Mouse (Mus musculus) left cerebral cortex, postnatal 4 days (tissue): ENCODE measurements at regions not wholly inside any gene's neighbourhood (a gene's known extent, or its start where the extent isn't known, plus 50 kb on each side); places are given as distances from the start of the nearest gene placed in this dataset.
"Not testable (repeated sequence)": the region's sequence is repeated elsewhere in the genome, so short reads cannot be mapped to it uniquely, and the experiment has no call there.

Source experiments
- DNase-seq: peaks from one replicate; pipeline ENCODE4 v3.0.0-alpha.2; 2022
- intact Hi-C: fragments of 180-260 bp; cut with DNase I; formaldehyde crosslinking; loops from one replicate; pipeline ENCODE4 v1.15.1; 2025

DNA sequence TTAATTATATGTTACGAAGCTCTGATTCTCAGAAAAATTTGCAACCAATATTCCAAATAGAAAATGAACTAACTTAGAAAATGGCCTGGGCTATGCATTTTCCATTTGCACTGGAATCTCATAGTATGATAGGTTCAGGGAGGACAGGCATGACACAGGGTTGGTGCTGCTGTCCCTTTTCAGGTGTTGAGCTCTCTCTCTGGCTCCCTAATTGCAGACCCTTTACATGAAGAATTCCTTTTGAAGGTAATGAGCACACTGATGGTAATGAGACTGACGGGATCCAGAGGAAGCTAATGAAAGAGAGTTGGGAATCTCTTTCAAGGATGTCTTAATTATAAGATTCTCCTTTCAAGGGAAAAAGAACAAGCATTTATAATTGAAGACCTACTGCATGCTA, 87.6 kb downstream of the Serpinb8 start:
- intact Hi-C loops: no loop called here
- DNase-seq: no peak

DNA sequence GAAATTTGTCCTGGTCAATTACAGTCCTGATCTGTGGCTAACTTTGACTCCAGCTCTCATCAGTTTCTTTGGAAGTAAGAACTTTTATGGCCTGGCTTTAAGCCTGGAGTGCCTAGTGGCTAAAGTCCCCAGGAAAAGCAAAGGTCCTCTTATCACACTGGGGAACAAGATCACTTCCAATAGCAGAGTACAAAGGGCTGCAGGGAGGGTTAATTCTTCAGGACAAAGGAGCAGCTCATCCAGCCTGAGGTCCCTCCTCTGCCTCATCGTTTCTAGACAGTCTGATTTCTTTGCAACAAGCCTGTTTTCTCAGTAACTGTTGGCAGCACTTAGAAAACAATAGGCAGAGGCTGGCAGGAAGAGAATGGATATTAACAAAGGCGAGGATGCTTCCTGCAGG, 107.1 kb downstream of the Serpinb8 start:
- intact Hi-C loops: no loop called here
- no peak for DNase-seq

- intact Hi-C loops: no loop called here
- no peak for DNase-seq
These were observed 116.3 kb downstream of the Serpinb8 start for GRCm38 (mm10) chr1:107706108-107706548.

DNA sequence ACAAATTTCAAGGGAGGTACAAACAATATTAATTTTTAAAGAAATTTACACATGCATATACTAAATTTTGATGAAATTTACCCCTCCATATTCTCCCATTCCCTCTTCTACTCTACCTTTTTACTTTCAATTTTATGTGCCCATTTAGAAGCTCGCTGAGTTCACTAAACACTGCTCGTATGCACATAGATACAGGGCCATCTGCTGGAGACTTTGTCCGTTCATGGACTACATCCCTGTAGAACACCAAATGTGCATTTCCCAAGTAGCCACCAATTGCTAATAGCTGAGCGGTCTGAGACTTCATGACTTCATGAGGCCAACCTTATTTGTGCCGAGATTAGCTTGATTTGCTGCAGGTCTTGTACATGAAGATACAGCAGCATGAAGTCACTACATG, 118.8 kb downstream of the Serpinb8 start:
- intact Hi-C loops: no loop called here
- no peak for DNase-seq

- intact Hi-C loops: no loop called here
- no peak for DNase-seq
These were observed 125.1 kb downstream of the Serpinb8 start for GRCm38 (mm10) chr1:107714869-107715268.

DNA sequence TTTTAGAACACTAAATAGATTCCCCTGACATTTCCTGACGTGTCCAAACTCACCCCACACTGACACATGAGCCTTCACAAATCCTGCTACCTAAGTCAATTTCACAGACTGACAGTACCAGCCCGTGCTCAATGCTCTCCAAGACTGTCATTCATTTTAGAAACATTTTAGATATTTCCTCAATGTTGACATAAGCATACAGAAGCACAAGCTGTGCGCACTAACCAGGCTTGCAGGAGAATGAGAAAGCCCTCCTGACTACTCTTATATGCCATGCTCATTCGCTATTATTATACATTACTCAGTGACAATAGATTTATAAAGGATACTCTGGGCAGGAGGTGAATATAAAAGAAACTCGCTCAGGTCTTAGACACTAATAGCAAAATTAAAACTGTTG, 129.5 kb downstream of the Serpinb8 start:
- intact Hi-C loops: no loop called here
- DNase-seq: no peak

- intact Hi-C loops: no loop called here
- DNase-seq: no peak
These were observed 138.5 kb downstream of the Serpinb8 start for GRCm38 (mm10) chr1:107728113-107728839.

DNA sequence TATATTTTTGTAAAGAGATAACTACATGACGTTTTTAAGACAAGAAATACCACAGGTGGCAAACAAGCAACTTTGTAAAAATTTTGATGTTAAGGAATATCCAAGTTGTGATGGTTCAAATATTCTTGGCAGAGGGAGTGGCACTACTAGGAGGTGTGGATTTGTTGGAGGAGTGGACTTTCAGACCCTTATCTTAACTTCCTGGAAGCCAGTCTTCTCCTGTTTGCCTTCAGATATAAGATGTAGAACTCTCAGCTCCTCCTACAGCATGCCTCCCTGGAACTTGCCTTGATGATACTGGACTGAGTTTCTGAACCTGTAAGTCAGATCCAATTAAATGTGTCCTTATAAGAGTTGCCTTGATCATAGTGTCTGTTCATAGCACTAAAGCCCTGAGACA, 175.5 kb downstream of the Serpinb8 start:
- DNase-seq: no peak
- intact Hi-C loops: no loop called here

DNA sequence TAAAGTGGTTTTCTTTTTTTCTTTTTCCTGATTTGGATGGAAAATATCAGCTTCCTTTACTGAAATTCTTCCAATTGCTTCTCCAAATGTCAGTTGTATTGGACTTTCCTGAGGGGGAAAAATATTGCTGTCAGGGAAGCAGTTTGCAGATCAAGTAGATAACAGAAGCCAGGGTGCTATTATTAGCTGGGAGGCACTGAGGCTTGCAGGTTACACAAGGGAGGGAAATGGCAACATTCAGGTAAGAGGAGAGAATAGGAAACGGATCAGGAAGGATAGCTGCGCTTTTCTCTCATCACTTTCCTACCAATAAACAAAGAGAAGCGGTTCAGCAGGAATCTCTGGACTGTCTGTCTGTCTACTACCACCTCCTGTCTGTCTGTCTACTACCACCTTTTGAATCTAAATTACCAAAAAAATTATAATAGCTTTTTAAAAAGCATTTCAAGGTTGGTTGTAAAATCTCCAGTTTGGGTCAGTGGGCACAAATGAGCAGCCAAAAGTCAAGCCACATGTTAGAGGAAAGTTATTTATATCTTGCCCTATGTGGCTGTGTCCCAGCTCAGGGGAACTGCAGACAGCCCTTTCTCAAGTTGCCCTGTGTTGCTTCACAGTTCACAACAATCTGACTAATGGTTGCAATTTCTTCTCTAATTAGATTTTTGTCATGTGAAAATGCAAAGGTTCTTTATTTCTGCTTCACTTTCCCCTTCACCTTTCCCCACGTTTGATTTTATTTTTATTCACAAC, 177.6 kb downstream of the Serpinb8 start:
- intact Hi-C loops: no loop called here
- no peak for DNase-seq

- DNase-seq: no peak
- intact Hi-C loops: no loop called here
These were observed 183.2 kb downstream of the Serpinb8 start for GRCm38 (mm10) chr1:107772967-107773366.

DNA sequence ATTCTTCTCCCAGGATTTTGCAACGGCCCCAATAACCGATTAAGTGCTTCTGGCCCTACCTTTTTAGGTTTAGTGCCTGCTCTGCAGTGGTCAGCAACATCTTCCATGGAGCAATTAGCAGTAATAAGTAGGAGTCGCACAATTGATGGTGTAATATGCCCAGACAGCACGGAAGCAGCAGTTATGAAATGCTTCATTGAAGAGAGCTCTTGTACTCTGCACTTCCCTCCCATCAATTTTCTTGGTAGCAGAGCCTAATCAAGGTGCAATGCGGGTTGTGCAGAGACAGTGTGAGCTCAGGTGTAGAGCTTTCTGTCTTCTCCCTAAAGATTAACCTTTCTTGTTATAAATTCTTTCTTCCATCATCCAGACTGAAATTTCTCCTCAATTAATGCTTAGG, 193.3 kb downstream of the Serpinb8 start:
- no peak for DNase-seq
- intact Hi-C loops: no loop called here

GRCm38 (mm10) chr1:107805823-107806222, 216.0 kb downstream of the Serpinb8 start:
- intact Hi-C loops: no loop called here
- DNase-seq: no peak

GRCm38 (mm10) chr1:107807367-107807766, 217.6 kb downstream of the Serpinb8 start:
- intact Hi-C loops, DNase-seq: not testable (repeated sequence)

DNA sequence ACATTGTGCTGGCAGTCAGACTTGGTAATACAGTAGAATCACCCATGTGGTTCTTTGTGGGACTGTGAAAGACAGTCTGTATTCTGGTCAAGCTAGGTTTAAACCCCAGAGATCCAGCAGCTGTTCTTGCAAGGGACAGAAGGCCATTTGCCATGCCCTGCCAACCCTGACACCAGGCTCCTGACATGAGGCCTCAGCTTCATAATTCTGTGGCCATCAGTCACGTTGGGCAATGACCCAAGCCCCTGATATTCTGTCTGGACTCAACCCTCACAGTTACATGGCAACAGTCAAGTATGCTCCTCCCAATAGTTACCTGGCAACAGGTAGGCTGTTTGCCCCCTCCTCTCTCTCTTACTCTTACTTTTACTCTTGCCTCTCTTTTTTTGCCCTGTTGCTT, 221.3 kb downstream of the Serpinb8 start:
- intact Hi-C loops: no loop called here
- peak; percentile 13 for DNase-seq

DNA sequence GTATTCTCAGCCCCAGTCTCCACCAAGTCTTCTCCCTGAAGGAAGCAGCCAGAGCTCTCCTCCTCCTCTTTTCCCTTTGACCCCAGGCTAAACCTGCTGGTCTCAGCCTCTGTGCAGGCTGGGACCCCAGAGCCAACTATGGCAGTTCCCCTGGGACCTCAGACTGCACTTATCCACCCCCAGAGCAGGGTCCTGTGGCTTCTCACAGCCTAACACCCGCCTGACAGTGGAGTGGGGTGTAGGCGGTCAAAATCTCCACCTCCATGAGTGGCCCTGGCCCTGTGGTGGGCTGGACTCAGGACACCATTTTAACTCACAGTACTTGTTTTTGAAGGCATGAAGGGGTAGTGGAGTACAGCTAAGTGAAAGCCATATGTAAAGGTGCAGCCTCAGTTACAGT, 222.1 kb downstream of the Serpinb8 start:
- no peak for DNase-seq
- intact Hi-C loops: no loop called here

DNA sequence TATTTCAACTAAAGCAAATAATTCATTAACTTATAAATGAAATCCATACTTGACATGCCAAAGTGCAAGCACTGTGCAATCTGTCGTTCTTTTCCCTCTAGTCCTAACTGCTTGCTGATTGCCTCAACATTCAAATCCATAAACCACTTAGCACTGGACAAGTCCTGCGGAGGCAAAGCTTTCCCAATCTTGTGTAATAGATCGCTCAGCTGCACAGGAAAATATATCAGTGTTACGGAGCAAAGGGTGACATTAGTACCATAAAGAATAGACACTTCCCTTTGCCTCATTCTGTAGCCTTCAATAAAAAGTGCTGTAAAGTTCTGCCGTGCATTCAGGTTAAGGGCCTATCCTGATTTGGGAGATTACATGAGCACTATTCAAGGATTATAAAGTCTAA, 248.1 kb downstream of the Serpinb8 start:
- DNase-seq: no peak
- intact Hi-C loops: no loop called here

DNA sequence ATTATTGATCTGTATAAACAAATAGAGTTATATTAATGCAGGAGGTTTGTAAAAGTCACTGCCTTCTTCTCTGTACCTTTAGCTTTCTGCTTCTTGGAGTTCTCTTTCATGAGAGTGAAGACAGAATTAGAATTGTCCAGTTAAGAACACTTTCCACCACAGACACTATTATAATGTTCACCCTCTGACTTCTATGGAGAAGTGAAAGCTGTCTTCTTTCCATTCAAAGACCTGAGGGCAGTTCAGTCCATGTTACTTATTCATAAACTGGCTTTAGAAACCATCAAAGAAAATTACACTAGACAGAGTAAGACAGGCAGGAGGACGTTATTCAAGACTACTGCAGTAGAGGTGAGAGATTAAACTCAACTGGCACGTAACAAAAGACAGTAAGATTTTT, 262.6 kb downstream of the Serpinb8 start:
- DNase-seq: no peak
- intact Hi-C loops: no loop called here

- no peak for DNase-seq
- intact Hi-C loops: no loop called here
These were observed 263.2 kb downstream of the Serpinb8 start for GRCm38 (mm10) chr1:107853001-107853400.

- no peak for DNase-seq
- intact Hi-C loops: no loop called here
These were observed 308.1 kb downstream of the Serpinb8 start for GRCm38 (mm10) chr1:107897743-107898437.

DNA sequence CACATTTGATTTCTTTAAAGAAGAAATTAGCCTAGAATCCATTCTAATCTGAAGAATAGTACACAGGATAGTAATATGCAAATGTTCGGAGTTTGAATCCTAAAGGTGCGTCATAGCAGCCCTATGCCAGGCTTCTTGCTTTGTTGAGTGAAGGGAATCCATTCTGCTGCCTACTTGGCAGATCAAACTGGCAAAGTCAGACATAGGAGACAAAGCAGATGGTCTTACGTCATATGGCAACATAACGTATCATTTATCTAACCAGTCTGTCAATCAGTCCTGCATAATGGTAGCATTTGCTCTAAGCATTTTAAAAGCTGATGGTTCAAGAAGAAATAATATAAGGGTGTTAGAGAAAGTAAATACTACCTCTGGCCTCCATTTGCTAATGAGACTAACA, 309.5 kb downstream of the Serpinb8 start:
- DNase-seq: no peak
- intact Hi-C loops: no loop called here

DNA sequence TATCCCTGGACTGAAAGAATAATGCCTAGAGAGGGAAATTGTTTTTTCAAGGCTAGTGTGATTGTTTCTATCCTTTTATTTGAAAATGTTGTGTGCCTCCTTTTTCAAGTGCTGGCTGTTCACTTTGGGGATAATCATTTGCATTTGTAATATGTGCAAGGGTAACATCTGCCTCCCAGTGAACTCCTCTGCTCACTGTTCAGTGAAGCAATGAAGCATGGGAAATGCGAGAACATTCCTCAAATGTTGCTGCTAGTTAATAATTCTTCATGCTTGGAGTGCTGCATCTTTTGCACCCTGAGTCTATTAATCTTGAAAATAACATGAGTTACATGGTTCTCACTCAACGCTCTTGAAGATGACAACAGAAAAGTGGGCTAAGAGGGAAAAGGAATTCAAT, 310.6 kb downstream of the Serpinb8 start:
- intact Hi-C loops: no loop called here
- no peak for DNase-seq

DNA sequence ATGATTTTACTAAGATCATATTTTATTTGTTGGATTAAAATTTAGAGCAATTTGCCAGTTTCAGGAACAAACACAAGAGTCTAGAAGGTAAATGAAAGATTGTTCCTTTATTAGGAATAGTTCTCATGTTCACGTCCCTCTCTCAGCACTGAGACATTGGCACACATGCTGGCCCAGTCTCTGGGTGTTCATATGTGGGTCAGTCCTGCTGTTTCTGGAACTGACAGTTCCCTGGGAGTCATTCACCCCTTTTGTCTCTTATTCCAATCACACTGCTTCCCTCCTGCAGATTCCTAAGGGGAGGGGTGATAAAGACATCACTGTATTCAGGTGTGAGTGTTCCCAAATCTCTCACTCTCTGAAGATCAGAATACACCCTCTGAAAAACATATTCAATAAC, 311.1 kb downstream of the Serpinb8 start:
- no peak for DNase-seq
- intact Hi-C loops: no loop called here
